Mouse (Mus musculus): ENCODE data around the gene Smco4. TPM values are rescaled to one million over a fixed set of nuclear protein-coding genes. Genes with fewer than 3 reads are reported as not detected.
A peak's percentile ranks its signal among the peaks of the same experiment; 100 is the strongest.
"Not testable (repeated sequence)": the region's sequence is repeated elsewhere in the genome, so short reads cannot be mapped to it uniquely, and the experiment has no call there.

The Smco4 gene
- polyA plus RNA-seq, 1 experiment from 2014 or later, result 0.54 TPM

- 88% methylated on average over 8 of the region's 8 CpGs for whole genome bisulfite sequencing
- no peak overlapping the region for H3K9ac ChIP-seq (ENCODE audit: low read depth, low read length)
- no peaks in the 10 kb centered on the region for H3K9me3 ChIP-seq (replicated peaks; ENCODE audit: control insufficient read depth, low read length, poor library complexity, severe bottlenecking)
- no peaks in the 10 kb centered on the region for H3K36me3 ChIP-seq (ENCODE audit: control insufficient read depth, insufficient read depth, low read length)
- no peak overlapping the region for H3K4me3 ChIP-seq (ENCODE audit: low read depth, low read length)
- no peaks in the 10 kb centered on the region for H3K27me3 ChIP-seq (ENCODE audit: control insufficient read depth, insufficient read depth, low read depth, low read length)
- H3K4me1 ChIP-seq (ENCODE audit: control insufficient read depth, insufficient read depth, low read length), result no peaks in the 10 kb centered on the region
- H3K27ac ChIP-seq (ENCODE audit: low read length), result no peak overlapping the region
- no peak overlapping the region for H3K4me2 ChIP-seq (ENCODE audit: low read length)
- no peak for ATAC-seq
These were observed 45.8 kb downstream of the Smco4 start for GRCm38 (mm10) chr9:15538979-15539533.

GRCm38 (mm10) chr9:15541735-15542354, 48.6 kb downstream of the Smco4 start:
- ATAC-seq, result no peak
- Histone ChIP-seq H3K27ac (ENCODE audit: low read length) (no peak overlapping the region), H3K36me3 (ENCODE audit: control insufficient read depth, insufficient read depth, low read length) (no peaks in the 10 kb centered on the region), H3K9me3 (replicated peaks; ENCODE audit: control insufficient read depth, low read length, poor library complexity, severe bottlenecking) (no peaks in the 10 kb centered on the region), H3K4me2 (ENCODE audit: low read length) (no peak overlapping the region), H3K4me3 (ENCODE audit: low read depth, low read length) (no peak overlapping the region), H3K9ac (ENCODE audit: low read depth, low read length) (no peak overlapping the region), H3K4me1 (ENCODE audit: control insufficient read depth, insufficient read depth, low read length) (no peaks in the 10 kb centered on the region), H3K27me3 (ENCODE audit: control insufficient read depth, insufficient read depth, low read depth, low read length) (no peaks in the 10 kb centered on the region)
- WGBS, result 75% methylated on average over 5 of the region's 5 CpGs

- no peak for ATAC-seq
- Histone ChIP-seq H3K9me3 (replicated peaks; ENCODE audit: control insufficient read depth, low read length, poor library complexity, severe bottlenecking) (no peaks in the 10 kb centered on the region), H3K27me3 (ENCODE audit: control insufficient read depth, insufficient read depth, low read depth, low read length) (no peaks in the 10 kb centered on the region), H3K36me3 (ENCODE audit: control insufficient read depth, insufficient read depth, low read length) (no peaks in the 10 kb centered on the region), H3K4me1 (ENCODE audit: control insufficient read depth, insufficient read depth, low read length) (no peaks in the 10 kb centered on the region), H3K9ac (ENCODE audit: low read depth, low read length) (no peak overlapping the region), H3K4me2 (ENCODE audit: low read length) (no peak overlapping the region), H3K27ac (ENCODE audit: low read length) (no peak overlapping the region), H3K4me3 (ENCODE audit: low read depth, low read length) (no peak overlapping the region)
- 97% methylated on average over 4 of the region's 4 CpGs for WGBS
These were observed 57.3 kb downstream of the Smco4 start for GRCm38 (mm10) chr9:15550461-15550961.

- H3K9ac ChIP-seq (ENCODE audit: low read depth, low read length); H3K4me3 ChIP-seq (ENCODE audit: low read depth, low read length); H3K27ac ChIP-seq (ENCODE audit: low read length); H3K36me3 ChIP-seq (ENCODE audit: control insufficient read depth, insufficient read depth, low read length); H3K9me3 ChIP-seq (replicated peaks; ENCODE audit: control insufficient read depth, low read length, poor library complexity, severe bottlenecking); H3K27me3 ChIP-seq (ENCODE audit: control insufficient read depth, insufficient read depth, low read depth, low read length); ATAC-seq; H3K4me2 ChIP-seq (ENCODE audit: low read length); H3K4me1 ChIP-seq (ENCODE audit: control insufficient read depth, insufficient read depth, low read length): not testable (repeated sequence)
- WGBS, result 96% methylated on average over 6 of the region's 6 CpGs
These were observed 57.8 kb downstream of the Smco4 start for GRCm38 (mm10) chr9:15551073-15551472.

GRCm38 (mm10) chr9:15551933-15552851, 59.0 kb downstream of the Smco4 start:
- no peak overlapping the region for H3K9ac ChIP-seq (ENCODE audit: low read depth, low read length)
- no peak overlapping the region for H3K4me3 ChIP-seq (ENCODE audit: low read depth, low read length)
- peak; percentile 46 for ATAC-seq
- no peaks in the 10 kb centered on the region for H3K27me3 ChIP-seq (ENCODE audit: control insufficient read depth, insufficient read depth, low read depth, low read length)
- H3K4me1 ChIP-seq (ENCODE audit: control insufficient read depth, insufficient read depth, low read length), result no peaks in the 10 kb centered on the region
- 78% methylated on average over 15 of the region's 15 CpGs for WGBS
- H3K27ac ChIP-seq (ENCODE audit: low read length), result no peak overlapping the region
- no peaks in the 10 kb centered on the region for H3K36me3 ChIP-seq (ENCODE audit: control insufficient read depth, insufficient read depth, low read length)
- H3K9me3 ChIP-seq (replicated peaks; ENCODE audit: control insufficient read depth, low read length, poor library complexity, severe bottlenecking), result no peaks in the 10 kb centered on the region
- no peak overlapping the region for H3K4me2 ChIP-seq (ENCODE audit: low read length)

- peak; percentile 66; the same call in 1 of the 2 replicates for ATAC-seq
- no peaks in the 10 kb centered on the region for H3K36me3 ChIP-seq (ENCODE audit: control insufficient read depth, insufficient read depth, low read length)
- H3K9ac ChIP-seq (ENCODE audit: low read depth, low read length), result no peak overlapping the region
- H3K27me3 ChIP-seq (ENCODE audit: control insufficient read depth, insufficient read depth, low read depth, low read length), result no peaks in the 10 kb centered on the region
- H3K4me3 ChIP-seq (ENCODE audit: low read depth, low read length), result no peak overlapping the region
- H3K4me2 ChIP-seq (ENCODE audit: low read length), result no peak overlapping the region
- H3K27ac ChIP-seq (ENCODE audit: low read length), result no peak overlapping the region
- H3K9me3 ChIP-seq (replicated peaks; ENCODE audit: control insufficient read depth, low read length, poor library complexity, severe bottlenecking), result no peaks in the 10 kb centered on the region
- WGBS, result 48% methylated on average over 8 of the region's 8 CpGs
- no peaks in the 10 kb centered on the region for H3K4me1 ChIP-seq (ENCODE audit: control insufficient read depth, insufficient read depth, low read length)
These were observed 60.1 kb downstream of the Smco4 start for GRCm38 (mm10) chr9:15553322-15553721.

GRCm38 (mm10) chr9:15560451-15560850, 67.2 kb downstream of the Smco4 start:
- Histone ChIP-seq H3K4me2 (ENCODE audit: low read length) (no peak overlapping the region), H3K27me3 (ENCODE audit: control insufficient read depth, insufficient read depth, low read depth, low read length) (no peaks in the 10 kb centered on the region), H3K9ac (ENCODE audit: low read depth, low read length) (no peak overlapping the region), H3K27ac (ENCODE audit: low read length) (no peak overlapping the region), H3K4me1 (ENCODE audit: control insufficient read depth, insufficient read depth, low read length) (no peaks in the 10 kb centered on the region), H3K36me3 (ENCODE audit: control insufficient read depth, insufficient read depth, low read length) (no peaks in the 10 kb centered on the region), H3K9me3 (replicated peaks; ENCODE audit: control insufficient read depth, low read length, poor library complexity, severe bottlenecking) (no peaks in the 10 kb centered on the region), H3K4me3 (ENCODE audit: low read depth, low read length) (no peak overlapping the region)
- no peak for ATAC-seq
- WGBS, result 67% methylated on average over 3 of the region's 3 CpGs

GRCm38 (mm10) chr9:15562353-15562752, 69.1 kb downstream of the Smco4 start:
- Histone ChIP-seq H3K9ac (ENCODE audit: low read depth, low read length) (no peak overlapping the region), H3K27ac (ENCODE audit: low read length) (no peak overlapping the region), H3K36me3 (ENCODE audit: control insufficient read depth, insufficient read depth, low read length) (no peaks in the 10 kb centered on the region), H3K27me3 (ENCODE audit: control insufficient read depth, insufficient read depth, low read depth, low read length) (no peaks in the 10 kb centered on the region), H3K4me3 (ENCODE audit: low read depth, low read length) (no peak overlapping the region), H3K9me3 (replicated peaks; ENCODE audit: control insufficient read depth, low read length, poor library complexity, severe bottlenecking) (no peaks in the 10 kb centered on the region), H3K4me2 (ENCODE audit: low read length) (no peak overlapping the region), H3K4me1 (ENCODE audit: control insufficient read depth, insufficient read depth, low read length) (no peaks in the 10 kb centered on the region)
- WGBS, result 87% methylated on average over 7 of the region's 7 CpGs
- ATAC-seq, result no peak

All from midbrain, embryonic 16.5 days (tissue).